Mouse (Mus musculus) telencephalon, adult 2 months (tissue): ENCODE results near the gene Whrn.

Experiments
- DNase-seq: peaks from one replicate; pipeline ENCODE4 v3.0.0-alpha.2; 2011; ENCODE audit warnings: low read depth, low spot score

Gene Whrn

DNA sequence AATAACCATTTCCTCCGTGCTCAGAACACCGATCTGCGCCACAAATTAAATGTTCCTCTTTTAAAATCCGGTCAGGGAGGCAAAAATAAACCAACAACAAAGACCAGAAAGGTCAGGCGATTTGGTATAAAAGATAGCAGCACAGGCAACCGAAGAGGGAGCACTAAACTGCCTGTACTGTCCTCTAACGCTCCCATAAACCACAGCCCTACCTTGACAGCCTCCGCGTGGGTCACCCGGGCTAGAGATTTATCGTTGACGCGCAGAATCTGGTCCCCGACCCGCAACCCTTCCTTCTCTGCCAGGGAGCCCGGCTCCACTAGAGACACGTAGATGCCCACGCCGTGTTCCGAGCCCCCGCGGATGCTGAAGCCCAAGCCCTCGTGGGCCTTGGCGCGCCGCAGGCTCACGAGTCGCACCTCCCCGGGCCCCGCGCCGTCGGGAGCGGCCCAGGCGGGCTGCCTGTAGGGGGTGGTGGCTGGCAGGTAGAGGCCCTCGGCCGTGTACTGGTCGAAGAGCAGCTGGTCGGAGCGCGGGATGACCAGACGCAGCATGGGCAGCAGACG is 1.3 kb downstream of the Whrn start:
- DNase-seq: no peak

GRCm38 (mm10) chr4:63493351-63494121 is 2.3 kb downstream of the Whrn start:
- peak; percentile 41 for DNase-seq

DNA sequence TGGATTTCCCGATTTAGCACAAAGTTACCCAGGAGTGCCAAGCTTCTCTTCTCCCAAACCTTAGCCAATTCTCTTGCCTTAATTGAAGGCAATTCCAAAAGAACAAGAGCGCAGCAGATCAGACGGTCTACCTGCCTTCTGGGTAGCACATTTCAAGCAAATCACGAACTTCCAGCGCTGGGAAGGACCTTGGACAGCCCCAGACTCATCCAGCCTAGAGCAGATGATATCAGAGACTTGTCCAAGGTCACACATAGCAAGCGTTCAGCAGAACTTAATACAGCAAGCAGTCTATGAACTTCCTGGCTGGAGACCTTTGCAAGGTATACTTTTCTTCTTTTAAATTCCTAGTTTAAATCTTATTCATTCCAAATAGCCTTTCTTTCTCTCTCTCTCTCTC is 4.3 kb downstream of the Whrn start:
- DNase-seq: no peak

GRCm38 (mm10) chr4:63490146-63490545 is 5.6 kb downstream of the Whrn start:
- no peak for DNase-seq

- no peak for DNase-seq
Measured at GRCm38 (mm10) chr4:63489676-63490075, 6.1 kb downstream of the Whrn start.

GRCm38 (mm10) chr4:63487916-63488315 is 7.9 kb downstream of the Whrn start:
- no peak for DNase-seq

- DNase-seq: no peak
Measured at GRCm38 (mm10) chr4:63487256-63487655, 8.5 kb downstream of the Whrn start.

DNA sequence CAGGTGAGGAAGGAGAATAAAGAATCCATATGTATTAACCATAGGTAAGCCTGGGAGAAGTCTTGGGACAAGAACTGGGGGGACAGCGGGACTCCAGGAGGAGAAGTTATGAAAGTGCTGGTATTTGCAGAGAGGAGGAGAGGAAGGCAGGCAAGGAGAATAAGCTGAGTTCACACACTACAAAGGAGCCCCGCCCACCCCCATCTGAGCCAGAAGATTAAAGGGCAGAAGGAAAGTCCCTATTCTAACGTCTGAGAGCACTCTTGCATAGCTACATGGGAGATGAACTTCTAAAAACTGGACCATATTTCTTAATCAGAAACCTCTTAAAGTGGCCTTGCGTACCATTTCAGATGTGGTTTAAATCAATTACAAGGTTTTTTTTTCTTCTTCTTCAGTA is 9.3 kb downstream of the Whrn start:
- DNase-seq: no peak

DNA sequence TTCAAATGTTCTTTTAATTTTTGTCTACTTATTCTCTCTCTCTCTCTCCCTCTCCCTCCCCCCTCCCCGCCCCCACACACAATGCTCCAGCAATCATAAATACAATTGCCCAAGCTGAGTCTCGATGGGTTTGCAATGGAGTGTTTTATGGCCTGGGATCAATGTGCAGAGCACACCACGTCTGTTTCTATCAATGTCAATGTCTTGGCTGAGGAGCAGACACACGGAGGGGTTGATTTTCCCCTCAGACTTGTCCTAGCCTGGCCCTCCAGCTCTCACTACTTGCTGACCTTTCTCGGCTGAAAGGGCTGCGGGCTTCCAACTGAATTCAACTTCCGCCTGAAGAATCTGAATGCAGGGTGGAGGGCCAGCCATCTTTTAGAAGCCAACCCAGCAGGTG is 12.1 kb downstream of the Whrn start:
- DNase-seq: no peak

DNA sequence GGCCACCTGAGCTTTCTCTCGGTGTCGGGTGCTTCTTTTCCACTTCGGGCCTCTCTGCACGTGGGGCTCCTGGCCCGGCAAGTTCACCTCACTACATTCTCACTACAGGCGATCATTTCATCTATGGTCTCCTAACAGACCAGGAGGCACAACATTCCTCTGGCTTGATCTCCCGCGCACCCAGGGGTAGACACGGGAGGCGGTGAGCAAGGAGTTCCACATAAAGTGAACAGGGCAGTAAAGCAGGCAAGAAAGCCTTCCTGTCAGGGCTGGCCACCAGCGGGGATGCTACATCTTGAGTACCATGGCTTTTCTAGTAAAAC is 15.0 kb downstream of the Whrn start:
- no peak for DNase-seq

- no peak for DNase-seq
Measured at GRCm38 (mm10) chr4:63480098-63480844, 15.5 kb downstream of the Whrn start.

DNA sequence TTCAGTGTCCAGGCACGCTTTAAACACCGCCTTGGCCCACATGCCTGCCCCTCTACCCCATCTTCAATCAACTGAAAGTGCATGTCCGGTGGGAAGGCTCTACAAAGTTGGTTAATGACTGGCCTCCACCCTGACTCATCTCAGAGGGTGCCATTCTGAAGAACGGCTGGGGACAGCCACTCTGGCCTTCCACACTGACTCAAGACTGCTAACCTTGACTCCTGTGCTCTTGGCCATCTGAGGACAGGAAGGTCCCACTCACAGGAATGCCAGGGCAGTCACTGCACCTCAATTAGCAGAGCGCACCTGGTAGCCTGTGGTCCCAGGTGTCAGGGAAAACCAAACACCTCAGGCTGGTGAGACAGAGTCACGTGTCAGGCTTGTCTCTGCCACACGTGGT is 17.8 kb downstream of the Whrn start:
- DNase-seq: no peak

- DNase-seq: no peak
Measured at GRCm38 (mm10) chr4:63476891-63477290, 18.9 kb downstream of the Whrn start.

- DNase-seq: no peak
Measured at GRCm38 (mm10) chr4:63475208-63475607, 20.6 kb downstream of the Whrn start.

GRCm38 (mm10) chr4:63474439-63474838 is 21.4 kb downstream of the Whrn start:
- DNase-seq: no peak

GRCm38 (mm10) chr4:63467338-63467737 is 28.5 kb downstream of the Whrn start:
- no peak for DNase-seq

GRCm38 (mm10) chr4:63466192-63466591 is 29.6 kb downstream of the Whrn start:
- no peak for DNase-seq

DNA sequence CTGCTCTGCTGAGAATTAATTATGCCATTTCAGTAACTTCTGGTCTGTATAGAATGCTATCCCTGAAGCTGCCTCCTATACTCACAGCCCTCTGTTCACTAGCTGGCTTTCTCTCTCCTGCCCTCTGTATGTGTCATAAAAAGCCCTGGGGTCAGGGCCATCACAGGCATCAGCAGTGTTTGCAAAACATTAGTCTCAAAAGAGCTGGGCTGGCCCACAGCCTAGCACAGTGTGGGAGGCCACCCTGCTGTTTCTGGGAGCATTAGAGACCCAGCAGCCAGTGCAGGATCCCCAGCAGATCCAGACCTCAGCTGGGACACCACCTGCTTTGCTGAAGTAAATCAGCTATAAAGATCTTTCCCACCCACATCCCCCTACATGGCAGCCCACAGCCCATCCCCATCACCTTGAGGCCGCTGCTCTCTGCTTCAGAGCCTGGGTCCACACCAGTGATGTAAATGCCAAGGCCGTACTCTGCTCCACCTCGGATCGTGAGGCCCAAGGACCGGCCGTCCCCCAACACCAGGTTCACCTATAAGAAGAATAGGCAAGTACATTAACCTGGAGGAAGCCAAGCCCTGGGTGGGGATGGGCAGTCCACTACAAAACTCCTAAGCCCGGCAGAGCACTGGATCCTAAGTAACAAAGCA is 34.8 kb downstream of the Whrn start:
- DNase-seq: no peak

GRCm38 (mm10) chr4:63459141-63459789 is 36.5 kb downstream of the Whrn start:
- DNase-seq: no peak

DNA sequence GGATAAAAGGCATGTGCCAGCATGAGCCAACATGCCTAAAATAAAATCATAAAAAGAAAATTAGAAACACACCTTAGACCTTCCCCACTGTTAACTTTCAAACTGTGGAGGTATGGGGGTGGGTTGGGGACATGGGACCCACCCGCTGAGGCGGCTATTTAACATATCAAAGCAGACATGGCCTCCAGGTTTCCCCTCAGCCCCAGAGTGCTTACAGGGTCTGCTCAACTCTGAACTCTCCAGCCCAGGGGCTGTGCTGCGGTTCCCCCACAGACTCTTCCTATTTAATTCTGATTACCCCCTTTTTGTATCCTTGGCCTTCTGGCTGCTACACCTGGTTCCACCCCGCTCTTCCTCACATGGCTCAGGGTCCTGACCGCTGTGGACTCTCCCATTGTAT is 39.2 kb downstream of the Whrn start:
- no peak for DNase-seq

- no peak for DNase-seq
Measured at GRCm38 (mm10) chr4:63453939-63454513, 41.8 kb downstream of the Whrn start.

GRCm38 (mm10) chr4:63452555-63452954 is 43.2 kb downstream of the Whrn start:
- DNase-seq: no peak
